Mouse (Mus musculus) cortical plate, adult 2 months (tissue): Measurements from ENCODE around the gene Hydin. TPM values are rescaled to one million over a fixed set of nuclear protein-coding genes. Genes with fewer than 3 reads are reported as not detected.

Experiments used
- H3K27ac ChIP-seq: fragments of 200-500 bp; 2 replicates; pipeline ENCODE4 v1.5.1; 2012; ENCODE audit warnings: low read length, control low read depth, inconsistent platforms; ENCODE audit not compliant: insufficient read depth
- H3K4me1 ChIP-seq: fragments of 200-500 bp; 2 replicates; pipeline ENCODE4 v1.6.1; 2011; ENCODE audit warnings: low read length; ENCODE audit not compliant: control insufficient read depth, insufficient read depth
- H3K4me3 ChIP-seq: fragments of 200-500 bp; 2 replicates; pipeline ENCODE4 v1.5.1; 2011; ENCODE audit warnings: mild to moderate bottlenecking, low read length, control low read depth; ENCODE audit not compliant: insufficient read depth
- CTCF ChIP-seq: fragments of 200-500 bp; IDR thresholded peaks from 2 replicates; pipeline ENCODE4 v1.5.1; 2011; ENCODE audit warnings: mild to moderate bottlenecking, control low read depth, low read length; ENCODE audit not compliant: insufficient read depth; ENCODE audit errors: extremely low read depth
- POLR2A ChIP-seq: fragments of 200-500 bp; IDR thresholded peaks from 2 replicates; pipeline ENCODE4 v1.6.1; 2011; ENCODE audit warnings: mild to moderate bottlenecking, low read length, control low read depth; ENCODE audit not compliant: insufficient read depth; ENCODE audit errors: extremely low read depth
- polyA plus RNA-seq: library from polyadenylated mRNA; depleted of rRNA; stranded (reverse); fragments of >200 nt; gene quantifications from 2 replicates; pipeline ENCODE4 v1.2.3, GENCODE M21; 2012

The Hydin gene
- polyA plus RNA-seq, 1 experiment, result 0.23 TPM

DNA sequence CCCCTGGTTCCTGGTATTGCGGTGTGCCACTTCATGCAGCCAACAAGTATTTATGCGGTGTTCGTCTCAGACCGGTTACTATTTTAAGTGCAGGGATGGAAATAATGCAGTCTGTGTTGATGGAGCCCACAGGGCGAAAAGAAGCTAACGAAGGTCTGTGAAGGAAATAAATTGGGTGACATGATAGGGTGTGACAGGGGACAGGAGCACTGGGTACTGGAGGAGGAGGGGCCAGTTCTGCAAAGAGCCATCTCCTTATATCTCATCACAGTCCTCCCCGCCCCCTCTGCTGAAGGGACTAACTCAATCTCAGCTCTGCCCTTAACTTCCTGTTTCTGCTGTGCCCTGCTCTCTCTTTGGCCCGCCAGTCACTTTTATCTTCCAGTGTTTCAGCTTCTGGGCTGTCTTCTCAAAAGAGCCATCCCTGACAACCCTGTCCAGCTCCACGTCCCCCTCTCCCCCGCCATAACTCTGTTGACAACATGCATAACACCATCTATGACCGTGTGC lies 926 bp upstream of the Hydin start:
- Histone ChIP-seq H3K4me3 (no peak overlapping the region), H3K4me1 (no peaks in the 10 kb centered on the region), H3K27ac (no peak overlapping the region)
- TF ChIP-seq POLR2A (no peak), CTCF (no peak)

DNA sequence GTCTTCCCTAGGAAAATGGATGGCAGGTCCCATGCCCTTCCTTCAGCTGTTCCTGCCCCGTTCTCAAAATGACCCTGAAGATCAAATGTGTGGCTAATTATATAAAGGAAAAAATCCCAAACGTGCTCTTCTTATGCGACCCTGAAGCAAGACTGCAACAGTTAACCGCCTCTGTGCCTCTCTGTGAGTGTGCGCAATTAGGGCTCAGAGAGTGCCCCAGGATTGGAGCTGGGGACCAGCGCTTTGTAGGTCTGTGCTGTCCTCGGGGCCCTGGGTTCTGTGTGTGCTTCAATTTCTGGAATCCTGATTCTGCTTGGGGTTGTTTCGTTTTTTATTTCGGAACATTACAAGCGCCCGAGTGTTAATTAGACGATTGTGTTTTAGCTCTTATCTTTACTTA lies 491 bp downstream of the Hydin start:
- TF ChIP-seq POLR2A (no peak), CTCF (no peak)

DNA sequence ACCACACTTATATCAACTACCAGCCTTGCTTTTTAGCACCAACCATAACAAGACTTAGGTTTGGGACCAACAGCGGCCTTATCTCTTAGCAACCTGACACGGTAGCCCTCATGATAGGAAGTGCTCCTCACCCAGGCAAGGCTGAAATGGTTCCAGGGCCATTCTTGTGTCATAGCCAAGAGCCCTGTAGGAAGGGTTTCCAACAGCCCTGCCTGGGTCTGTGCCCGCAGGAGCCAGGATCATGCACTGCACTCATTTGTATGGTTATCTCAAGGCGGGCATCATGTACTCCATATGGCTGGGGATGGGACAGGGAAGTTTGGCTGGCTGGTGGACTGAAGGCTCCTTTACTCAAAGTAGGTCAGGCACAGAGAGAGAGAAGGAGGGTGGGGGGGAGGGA lies 3.9 kb downstream of the Hydin start:
- H3K4me1 ChIP-seq, result no peaks in the 10 kb centered on the region
- no peak for TF ChIP-seq POLR2A
- no peak for TF ChIP-seq CTCF
- H3K27ac ChIP-seq, result no peak overlapping the region
- H3K4me3 ChIP-seq, result no peak overlapping the region

More for the DNA sequence above, 491 bp downstream of the Hydin start:
- Histone ChIP-seq H3K4me3 (no peak overlapping the region), H3K27ac (no peak overlapping the region), H3K4me1 (no peaks in the 10 kb centered on the region)

DNA sequence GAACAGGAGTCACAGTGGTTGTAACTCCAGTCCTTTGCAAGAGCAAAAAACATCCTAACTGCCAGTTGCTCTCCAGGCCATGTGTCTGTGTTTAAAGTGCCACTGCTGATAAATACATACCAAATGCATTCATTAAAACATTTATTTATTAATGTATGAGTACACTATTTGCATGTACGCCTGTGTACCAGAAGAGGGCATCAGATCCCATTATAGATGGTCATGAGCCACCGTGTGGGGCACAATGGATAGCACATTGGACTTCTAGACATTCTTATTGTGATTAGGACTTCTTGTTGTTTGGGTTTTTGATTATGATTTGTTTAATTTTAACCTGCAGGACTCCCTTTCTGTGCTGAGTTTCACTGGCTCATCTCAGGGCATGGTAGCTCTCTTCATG lies 6.6 kb downstream of the Hydin start:
- no peak overlapping the region for H3K4me3 ChIP-seq
- TF ChIP-seq POLR2A, result no peak
- no peak for TF ChIP-seq CTCF
- no peak overlapping the region for H3K27ac ChIP-seq
- no peaks in the 10 kb centered on the region for H3K4me1 ChIP-seq

DNA sequence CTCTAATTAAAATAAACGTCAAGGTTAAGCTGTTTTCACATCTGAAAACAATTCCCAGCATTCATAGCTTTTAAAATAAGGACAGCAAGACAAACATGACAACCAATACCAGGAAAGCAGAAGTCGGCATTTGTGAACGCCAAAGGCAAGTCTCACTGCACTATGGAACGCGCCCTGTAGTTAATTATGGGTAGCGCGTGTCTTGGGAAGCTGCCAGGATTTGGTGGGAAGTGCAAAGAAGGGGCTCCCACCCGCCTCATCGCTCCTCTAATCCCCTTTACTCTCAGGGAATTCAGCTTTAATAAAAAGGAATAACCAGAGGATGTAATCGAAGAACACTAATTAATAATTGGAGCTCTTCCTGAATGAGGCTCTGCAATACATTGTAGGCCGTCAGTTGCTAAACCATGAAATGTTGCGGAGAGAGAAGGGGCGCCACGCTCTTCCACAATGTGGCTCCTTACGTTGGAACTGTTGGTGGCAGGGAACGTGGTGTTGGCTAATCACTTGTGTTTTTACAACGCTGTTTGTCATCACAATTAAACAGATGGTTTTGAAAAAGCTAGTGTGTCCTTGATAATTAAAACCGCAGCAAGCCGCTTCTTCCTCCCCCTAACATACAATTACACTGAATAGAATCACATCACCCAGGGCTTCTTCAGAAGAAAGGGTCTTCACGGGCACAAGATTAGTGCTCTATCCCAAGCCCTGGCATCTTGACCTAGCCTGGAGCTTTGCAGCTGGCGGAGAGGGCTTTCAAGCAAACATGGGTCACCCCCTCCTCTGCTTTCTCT lies 8.9 kb downstream of the Hydin start:
- H3K27ac ChIP-seq, result no peak overlapping the region

DNA sequence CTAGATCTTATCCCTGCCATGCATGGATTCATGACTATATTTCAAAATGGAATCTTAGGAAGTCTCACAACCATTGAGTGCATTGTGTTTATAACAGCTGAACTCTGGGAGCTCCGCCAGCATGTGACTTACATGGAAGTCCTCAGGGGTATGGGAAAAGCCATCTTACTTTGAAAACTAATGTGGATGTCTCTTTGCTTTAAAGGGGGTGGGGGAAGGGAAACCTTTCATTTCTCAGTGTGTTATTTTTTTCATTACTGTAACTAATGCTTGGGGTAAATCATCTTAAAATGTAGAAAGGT lies 9.4 kb downstream of the Hydin start:
- H3K27ac ChIP-seq, result no peak overlapping the region
- H3K4me3 ChIP-seq, result no peak overlapping the region
- no peak for TF ChIP-seq POLR2A
- TF ChIP-seq CTCF, result no peak
- H3K4me1 ChIP-seq, result no peaks in the 10 kb centered on the region

More for the DNA sequence above, 8.9 kb downstream of the Hydin start:
- Histone ChIP-seq H3K4me3 (no peak overlapping the region), H3K4me1 (no peaks in the 10 kb centered on the region)
- TF ChIP-seq CTCF, result no peak

DNA sequence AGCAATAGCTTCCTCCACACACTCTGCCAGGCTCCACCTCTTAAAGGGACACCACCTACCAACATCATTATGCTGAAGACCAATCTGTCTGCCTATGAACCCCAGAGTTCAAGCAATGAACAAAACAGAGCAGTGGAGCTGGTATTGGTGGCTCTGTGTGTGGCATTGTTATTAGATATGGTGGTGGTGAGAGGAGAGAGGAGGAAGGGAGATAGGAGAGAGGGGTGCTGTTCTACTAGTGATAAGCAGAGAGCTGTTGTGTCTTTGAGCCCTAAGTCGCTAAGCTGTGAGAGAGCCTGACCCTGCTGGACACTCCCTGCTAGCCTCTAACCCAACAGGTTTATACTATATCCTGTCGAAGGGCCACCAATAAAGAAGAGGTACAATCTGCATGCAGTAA lies 45.9 kb downstream of the Hydin start:
- TF ChIP-seq CTCF, result no peak
- no peaks in the 10 kb centered on the region for H3K4me1 ChIP-seq
- no peak overlapping the region for H3K27ac ChIP-seq
- no peak overlapping the region for H3K4me3 ChIP-seq

DNA sequence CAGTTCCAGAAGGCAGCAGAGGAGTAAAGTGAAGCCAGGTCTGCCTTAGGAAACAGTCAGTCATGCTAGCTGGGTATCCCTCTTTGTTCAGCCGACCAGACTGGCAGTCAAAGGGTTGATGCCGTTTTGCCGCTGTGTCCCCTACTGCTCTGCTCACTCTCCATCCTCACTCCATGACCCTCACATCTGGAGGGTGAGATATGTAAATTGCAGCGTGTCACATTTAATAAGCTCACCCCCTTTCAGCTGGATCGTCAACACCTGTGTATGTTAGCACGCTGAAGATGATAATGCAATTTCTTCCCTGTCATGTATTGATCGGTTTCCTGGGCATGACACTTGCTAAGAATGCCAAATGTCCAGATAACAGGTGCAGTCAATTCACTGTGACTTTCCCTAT lies 49.0 kb downstream of the Hydin start:
- H3K27ac ChIP-seq, result no peak overlapping the region

DNA sequence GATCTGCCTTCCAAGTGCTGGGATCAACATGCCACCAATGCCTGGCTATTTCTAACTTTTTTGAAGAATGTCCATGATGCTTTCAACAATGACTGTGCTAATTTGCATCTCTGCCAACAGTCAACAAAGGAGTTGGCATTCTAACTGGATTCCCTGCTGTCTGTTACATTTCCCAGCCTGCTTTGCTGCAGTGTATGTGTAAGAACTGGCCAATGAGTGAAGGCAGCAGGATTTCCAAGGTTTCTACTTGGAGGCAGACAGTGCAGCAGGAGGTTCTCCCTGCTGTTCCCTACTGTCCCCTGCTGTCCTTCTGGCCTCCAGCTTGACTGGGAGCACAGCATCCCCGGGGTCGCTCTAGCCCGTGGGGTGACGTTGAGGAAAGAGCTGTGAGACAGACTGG lies 52.8 kb downstream of the Hydin start:
- TF ChIP-seq POLR2A, result no peak
- TF ChIP-seq CTCF, result no peak
- no peaks in the 10 kb centered on the region for H3K4me1 ChIP-seq
- no peak overlapping the region for H3K27ac ChIP-seq
- H3K4me3 ChIP-seq, result no peak overlapping the region

More for the DNA sequence above, 49.0 kb downstream of the Hydin start:
- no peak for TF ChIP-seq CTCF
- TF ChIP-seq POLR2A, result no peak
- no peaks in the 10 kb centered on the region for H3K4me1 ChIP-seq
- no peak overlapping the region for H3K4me3 ChIP-seq

DNA sequence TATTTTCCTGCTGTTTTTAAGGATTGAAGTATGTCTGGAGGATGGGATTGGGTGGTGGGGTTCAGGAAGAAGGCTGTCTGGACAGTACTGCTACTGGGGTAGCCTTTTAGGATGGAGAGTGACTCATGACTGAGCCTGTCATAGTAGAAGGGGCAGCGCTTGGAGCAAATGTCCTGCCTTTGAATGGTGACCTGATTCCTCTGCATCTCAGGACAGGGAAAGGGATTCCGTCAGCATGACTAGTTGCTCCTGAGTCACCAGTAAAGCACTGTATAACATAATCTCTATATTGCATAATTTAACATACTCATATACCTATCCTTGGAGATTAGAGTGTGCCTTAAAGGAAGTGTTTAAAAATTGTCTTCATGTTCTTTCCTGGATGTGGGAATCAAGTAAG lies 54.7 kb downstream of the Hydin start:
- H3K27ac ChIP-seq, result no peak overlapping the region
- TF ChIP-seq POLR2A (no peak), CTCF (no peak)

More for the DNA sequence above, 54.7 kb downstream of the Hydin start:
- Histone ChIP-seq H3K4me3 (no peak overlapping the region), H3K4me1 (no peaks in the 10 kb centered on the region)
